Mouse (Mus musculus) urinary bladder, adult 18-20 months (tissue): ENCODE measurements around the gene Atf1.
"Not testable (repeated sequence)": the region's sequence is repeated elsewhere in the genome, so short reads cannot be mapped to it uniquely, and the experiment has no call there.

Experiments
- DNase-seq, 2 experiments: peaks; one replicate each; pipeline ENCODE4 v3.0.0; 2022; ENCODE audit warnings: low spot score in 2 of 2, mixed read lengths in 2 of 2

Atf1 gene

GRCm38 (mm10) chr15:100258646-100259425, 31.2 kb downstream of the Atf1 start:
- DNase-seq: no peak

DNA sequence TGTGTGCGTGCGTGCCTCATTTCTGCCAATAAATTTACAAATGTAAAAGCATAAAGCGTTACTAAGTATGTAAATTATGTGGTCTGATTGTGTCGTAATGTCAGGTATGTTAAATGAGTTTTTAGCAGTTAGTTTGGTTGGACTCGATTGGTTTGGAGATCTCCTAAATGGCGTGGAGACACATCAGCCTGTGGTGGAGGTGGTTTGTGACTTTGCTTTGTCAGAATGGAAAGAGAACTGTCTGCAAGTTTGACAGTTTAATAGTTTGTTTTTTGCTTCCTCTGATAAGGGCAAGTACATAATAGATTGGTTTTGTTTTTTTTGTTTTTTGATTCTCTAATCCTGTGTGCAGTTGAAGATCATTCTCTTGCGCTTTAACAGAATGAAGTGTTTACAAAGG, 32.7 kb downstream of the Atf1 start:
- DNase-seq: not testable (repeated sequence)

- no peak for DNase-seq
These were observed 35.8 kb downstream of the Atf1 start for GRCm38 (mm10) chr15:100263246-100263905.

- DNase-seq: no peak
These were observed 38.1 kb downstream of the Atf1 start for GRCm38 (mm10) chr15:100265586-100266325.

DNA sequence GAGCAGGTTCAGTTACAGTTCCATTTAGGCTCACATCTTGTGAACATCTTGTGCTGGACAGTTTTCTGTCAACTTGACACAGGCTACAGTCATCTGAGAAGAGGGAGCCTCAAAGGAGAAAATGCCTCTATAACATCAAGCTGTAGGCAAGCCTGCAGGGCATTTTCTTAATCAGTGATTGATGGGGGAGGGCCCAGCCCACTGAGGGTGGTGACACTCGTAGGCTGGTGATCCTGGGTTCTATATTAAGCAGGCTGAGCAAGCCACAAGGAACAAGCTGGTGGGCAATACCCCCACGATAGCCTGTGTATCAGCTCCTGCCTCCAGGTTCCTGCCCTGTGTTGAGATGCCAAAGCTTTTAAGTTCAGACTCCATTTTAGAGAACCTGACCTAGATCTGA, 41.3 kb downstream of the Atf1 start:
- no peak for DNase-seq

DNA sequence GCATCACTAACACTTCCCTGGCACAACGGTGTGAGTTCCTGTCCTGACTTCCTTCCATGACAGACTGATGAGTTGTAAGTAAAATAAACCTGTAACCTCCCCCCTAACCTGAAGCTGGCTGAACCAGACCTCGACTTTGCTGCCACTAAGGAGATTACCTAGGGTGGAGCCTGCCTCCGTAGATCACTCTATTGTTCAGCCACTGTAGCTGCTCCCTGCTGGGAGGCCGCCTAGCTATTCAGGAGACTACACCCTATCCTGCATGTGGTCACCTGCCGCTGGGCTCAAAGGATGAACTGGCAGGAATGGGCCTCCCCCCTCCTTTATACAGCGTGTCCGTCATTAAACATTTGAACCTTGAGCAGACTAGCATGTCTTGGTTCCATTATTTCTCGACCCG, 42.2 kb downstream of the Atf1 start:
- no peak for DNase-seq

DNA sequence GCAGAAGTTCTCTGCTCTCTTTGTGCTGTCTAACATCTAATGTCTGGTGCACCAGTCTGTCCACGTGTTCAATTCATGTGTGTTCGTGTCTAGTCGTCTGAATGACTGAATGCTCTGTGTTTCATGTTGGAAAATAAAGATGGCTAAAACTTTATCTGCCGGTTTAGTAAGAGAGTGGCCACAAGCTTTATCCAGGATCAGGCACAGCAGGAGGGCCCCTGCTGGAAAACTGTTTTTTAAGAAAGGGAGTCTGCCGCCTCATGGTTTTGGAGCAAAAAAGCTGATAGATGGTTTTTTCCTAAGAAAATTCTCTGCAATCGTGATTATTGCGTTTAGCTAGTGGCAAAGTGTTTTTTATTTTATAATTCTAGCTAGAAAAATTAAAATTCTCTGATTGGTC, 43.0 kb downstream of the Atf1 start:
- not testable (repeated sequence) for DNase-seq

DNA sequence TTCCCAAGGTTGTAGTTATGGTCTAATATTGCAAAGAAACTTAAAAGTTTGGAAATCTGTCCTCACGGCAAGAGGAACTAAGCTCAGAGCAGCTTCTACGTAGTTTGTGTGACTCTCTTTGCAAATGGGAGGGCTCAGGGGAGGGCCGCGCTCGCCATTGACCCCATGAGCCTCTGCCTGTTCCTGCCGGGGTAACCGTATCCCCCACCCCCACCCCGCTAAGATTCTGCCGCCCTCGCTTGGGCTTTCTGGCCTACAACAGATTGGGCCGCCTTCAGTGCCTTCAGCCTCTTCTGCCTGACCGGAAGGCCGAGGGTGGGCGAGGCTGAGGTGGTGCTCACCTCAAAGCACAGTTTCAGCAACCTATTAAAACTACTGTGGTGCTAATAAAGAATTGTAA, 43.8 kb downstream of the Atf1 start:
- DNase-seq: no peak

- not testable (repeated sequence) for DNase-seq
These were observed 46.2 kb downstream of the Atf1 start for GRCm38 (mm10) chr15:100273791-100274308.

DNA sequence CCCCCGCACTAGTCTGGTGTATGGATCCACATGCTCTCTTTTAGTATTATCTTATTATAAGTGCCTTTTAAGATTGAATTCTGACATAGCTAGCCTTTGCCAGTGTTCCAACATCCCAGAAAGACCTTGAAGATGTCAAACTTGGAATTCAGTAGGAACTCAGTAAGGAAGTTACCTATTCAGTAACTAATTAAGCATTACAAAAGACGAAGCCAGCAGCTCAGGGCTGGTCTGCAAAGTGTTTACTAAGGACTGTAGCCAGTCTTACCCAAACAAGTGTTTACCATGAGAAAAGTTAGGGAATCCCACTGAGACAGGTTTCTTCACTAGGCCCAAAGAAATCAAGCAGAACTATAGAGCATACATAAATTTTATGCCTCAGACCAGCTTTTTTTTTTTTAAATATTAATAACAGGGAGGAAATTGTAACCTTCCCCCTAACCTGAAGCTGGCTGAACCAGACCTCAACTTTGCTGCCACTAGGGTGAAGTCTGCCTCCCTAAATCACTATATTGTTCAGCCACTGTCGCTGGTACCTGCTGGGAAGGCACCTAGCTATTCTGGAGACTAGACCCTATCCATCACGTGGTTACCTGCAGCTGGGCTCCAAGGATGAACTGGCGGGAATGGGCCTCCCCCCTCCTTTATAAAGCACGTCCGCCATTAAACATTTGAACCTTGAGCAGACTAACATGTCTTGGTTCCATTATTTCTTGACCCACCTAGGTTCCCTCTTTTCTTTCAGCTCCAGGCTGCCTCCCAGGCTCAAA, 47.4 kb downstream of the Atf1 start:
- no peak for DNase-seq

GRCm38 (mm10) chr15:100276403-100276802, 48.8 kb downstream of the Atf1 start:
- no peak for DNase-seq

GRCm38 (mm10) chr15:100277586-100277985, 50.0 kb downstream of the Atf1 start:
- no peak for DNase-seq

DNA sequence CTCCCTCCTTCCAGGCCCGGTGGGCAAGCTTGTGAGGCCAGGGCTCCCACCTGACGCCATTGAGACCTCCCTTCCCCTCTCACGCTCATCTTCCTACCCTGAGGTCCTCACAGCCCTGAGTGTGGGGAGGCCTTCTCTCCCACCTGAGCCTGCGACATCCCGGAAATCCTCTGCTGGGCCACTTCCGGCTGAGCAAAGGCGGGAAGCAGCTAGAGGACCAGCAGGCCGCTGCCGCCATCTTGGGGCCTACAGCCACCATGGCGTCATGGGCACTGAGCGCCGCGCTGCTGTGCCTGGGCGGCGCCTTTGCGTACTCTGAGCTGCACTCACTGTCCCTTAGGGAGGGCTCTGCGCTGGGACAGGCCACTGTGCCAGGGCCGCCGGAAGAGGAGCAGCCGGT, 53.0 kb downstream of the Atf1 start, which contains the start of gene Tmprss12:
Gene Tmprss12 (plus strand): TSS at position 212 of the 400 bp plus-strand sequence.
- DNase-seq: no peak

GRCm38 (mm10) chr15:100288980-100289379, 61.4 kb downstream of the Atf1 start:
- DNase-seq: no peak

DNA sequence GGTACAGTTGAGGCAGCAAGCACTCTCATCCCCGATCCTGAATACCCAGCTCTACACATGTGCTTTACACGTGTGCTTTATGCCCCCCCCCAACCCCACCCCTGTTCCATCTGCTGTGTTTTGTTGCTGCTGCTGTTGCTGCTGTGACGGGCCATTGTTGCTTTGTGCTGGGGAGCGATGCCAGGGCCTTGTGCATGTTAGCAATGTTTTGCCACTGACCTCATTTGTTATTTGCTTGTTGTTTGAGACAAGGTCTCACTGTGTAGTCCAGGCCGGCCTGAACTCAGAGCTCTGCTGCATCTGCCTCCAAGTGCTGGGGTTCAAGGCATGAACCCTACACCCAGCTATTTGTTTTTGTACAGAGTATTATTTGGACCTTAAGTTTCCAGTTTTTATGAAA, 63.2 kb downstream of the Atf1 start:
- no peak for DNase-seq

DNA sequence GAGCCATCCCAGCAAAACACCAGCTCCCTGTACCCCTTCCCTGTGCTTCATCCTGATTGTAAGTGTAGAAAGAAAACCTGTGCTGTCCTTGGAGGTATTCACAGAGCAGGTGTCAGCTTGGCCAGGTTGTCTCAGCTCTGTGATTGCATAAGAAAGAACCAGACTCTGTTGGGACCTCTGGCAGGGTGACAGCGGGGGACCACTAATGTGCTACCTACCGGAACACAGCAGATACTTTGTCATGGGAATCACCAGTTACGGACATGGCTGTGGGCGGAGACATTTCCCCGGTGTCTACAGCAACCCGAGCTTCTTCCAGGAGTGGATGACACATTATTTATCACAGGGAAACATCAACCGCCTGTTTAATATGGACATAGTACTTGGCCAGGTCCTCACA, 64.7 kb downstream of the Atf1 start:
- DNase-seq: no peak

DNA sequence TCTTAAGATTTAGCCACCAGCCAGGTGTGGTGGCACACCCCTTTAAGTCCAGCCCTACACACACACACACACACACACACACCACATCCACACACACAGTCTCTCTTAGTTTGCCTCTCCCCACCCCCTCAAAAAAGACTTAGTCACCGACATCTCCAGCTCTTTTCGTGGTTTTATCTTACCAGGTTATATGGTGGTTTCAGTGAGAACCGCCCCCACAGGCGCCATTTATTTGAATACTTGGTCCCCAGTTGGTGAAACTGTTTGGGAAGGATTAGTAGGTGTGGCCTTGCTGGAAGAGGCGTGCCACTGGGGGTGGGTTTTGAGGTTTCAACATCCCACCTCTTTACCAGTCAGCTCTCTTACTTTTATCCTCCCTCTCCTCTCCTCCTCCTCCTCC, 70.2 kb downstream of the Atf1 start:
- DNase-seq: no peak

- no peak for DNase-seq
These were observed 72.9 kb downstream of the Atf1 start for GRCm38 (mm10) chr15:100300499-100300898.

GRCm38 (mm10) chr15:100301556-100301955, 73.9 kb downstream of the Atf1 start:
- no peak for DNase-seq

DNA sequence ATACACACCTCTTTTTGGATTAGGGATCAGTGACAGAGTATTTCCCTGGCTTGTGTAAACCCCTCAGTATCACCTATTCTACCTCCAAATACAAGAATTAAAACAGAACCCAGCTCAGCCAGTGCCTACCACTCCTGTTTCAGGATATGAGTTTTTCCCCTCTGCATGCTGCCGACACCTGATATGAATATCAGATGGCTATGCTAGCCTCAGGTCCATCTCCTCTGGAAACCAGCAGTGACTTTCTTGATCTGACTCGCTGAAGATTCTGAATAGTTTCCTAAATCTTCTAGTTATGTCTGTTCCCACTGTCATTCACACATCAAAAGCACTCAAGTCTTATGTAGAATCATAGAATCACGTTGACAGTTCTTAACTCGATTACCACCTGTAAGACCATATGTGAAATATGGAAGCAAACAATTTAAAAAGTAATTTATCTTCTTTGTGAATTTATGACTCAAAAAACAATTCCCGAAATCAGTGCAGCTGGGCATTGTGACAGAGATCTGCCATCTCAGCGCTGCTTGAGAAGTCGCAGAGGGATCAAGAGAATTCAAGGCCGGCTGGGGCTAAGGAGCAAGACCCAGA, 75.9 kb downstream of the Atf1 start:
- no peak for DNase-seq
